Mouse (Mus musculus) CD4-positive, CD25-positive, alpha-beta regulatory T cell, adult 2 months (primary cell): ENCODE data around the gene Lgmn.
A peak's percentile ranks its signal among the peaks of the same experiment; 100 is the strongest.

Experiments used
- DNase-seq: peaks from one replicate; pipeline ENCODE4 v3.0.0-alpha.2; 2012; ENCODE audit warnings: low read depth, low spot score

Gene Lgmn

DNA sequence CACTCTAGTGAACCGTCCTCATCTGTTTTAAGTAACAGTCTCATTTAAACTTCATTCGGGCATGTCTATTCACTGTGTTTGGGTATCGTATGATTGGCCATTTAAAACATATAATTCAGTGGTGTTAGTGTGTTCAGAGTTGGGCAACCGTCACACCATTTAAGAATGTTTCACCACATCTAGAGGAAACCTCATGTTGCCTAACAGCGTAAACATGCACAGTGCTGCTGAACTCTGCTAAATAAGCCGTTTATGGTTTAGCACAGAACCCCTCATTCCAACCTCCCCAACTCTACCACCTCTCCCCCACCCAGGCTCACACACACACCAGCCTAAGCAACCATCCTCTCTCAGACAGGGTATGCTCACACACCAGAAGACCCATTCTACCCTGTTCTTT is 91.2 kb downstream of the Lgmn start:
- DNase-seq = no peak

DNA sequence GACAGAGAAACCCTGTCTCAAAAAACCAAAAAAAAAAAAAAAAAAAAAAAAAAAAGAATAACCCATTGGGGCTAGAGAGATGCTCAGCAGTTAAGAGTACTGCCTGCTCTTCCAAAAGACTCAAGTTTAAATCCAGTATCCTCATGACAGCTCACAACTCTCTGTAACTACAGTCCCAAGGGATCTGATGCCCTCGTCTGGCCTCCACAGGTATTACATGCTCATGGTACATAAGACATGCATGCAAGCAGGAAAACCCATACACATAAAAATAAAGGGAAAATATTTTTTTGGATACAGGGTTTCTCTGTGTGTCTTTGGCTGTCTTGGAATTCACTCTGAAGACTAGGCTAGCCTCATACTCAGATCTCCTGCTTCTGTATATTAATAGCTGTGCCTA is 93.1 kb downstream of the Lgmn start:
- DNase-seq = peak; percentile 81

DNA sequence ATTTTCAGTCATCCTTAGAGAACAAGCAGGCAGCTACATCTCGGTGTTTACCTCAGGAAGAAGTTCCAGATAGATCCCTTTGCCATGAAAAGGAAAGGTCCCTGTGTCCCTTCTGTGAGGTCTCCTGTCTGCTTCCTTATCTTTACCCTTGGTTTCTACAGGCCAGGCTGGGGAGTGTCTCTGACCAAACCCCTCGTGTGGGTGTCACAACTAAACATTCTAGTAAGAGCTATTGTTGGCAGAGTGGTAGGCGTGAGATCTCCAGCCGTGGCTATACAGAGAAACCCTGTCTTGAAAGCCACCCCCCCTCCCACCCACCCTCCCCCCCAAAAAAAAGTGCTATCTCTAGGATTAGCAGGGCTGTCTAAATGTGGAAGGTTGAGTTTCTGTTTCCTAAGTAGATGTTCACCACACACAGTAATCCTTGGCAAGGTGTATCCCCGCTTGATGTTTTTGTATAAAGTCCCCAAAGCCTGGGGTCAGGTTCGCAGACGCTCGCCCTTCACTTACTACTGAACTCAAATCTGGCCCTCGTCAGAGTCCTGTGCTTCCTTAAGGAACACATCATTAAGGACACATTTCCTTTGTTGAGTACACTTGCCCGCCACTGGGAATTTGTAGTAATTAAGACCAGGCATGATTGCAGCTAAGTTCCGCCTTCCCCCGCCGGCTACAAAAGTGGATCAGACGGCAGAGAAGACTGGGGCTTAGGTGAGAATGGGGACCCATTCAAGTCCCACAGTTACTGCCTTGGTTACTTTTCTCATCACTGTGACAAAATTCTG is 94.4 kb downstream of the Lgmn start:
- DNase-seq = no peak
